Mouse (Mus musculus) hindbrain, embryonic 14.5 days (tissue): ENCODE measurements around the gene Rasgef1a. TPM values are rescaled to one million over a fixed set of nuclear protein-coding genes. Genes with fewer than 3 reads are reported as not detected.

ENCODE experiments used
- ATAC-seq: fragments of 200-750 bp; cut with Nextera tagmentation; 2 replicates; pipeline ENCODE4 v1.8.0; 2017; ENCODE audit warnings: moderate number of reproducible peaks, mild to moderate bottlenecking, moderate TSS enrichment, moderate library complexity; ENCODE audit not compliant: low FRiP score
- DNase-seq: peaks from one replicate; pipeline ENCODE4 v3.0.0-alpha.2; 2015; ENCODE audit warnings: low spot score
- H3K27ac ChIP-seq: fragments of 300-500 bp; sonication (generic); 2 replicates; pipeline ENCODE4 v1.5.1; 2014; ENCODE audit warnings: mild to moderate bottlenecking, moderate library complexity
- H3K27me3 ChIP-seq: fragments of 300-500 bp; sonication (generic); 2 replicates; pipeline ENCODE4 v1.6.1; 2014; ENCODE audit warnings: mild to moderate bottlenecking, low read length, mixed read lengths; ENCODE audit not compliant: control insufficient read depth, insufficient read depth
- H3K36me3 ChIP-seq: fragments of 300-500 bp; sonication (generic); replicated peaks from 2 replicates; pipeline ENCODE4 v1.6.1; 2014; ENCODE audit not compliant: control insufficient read depth, insufficient read depth
- H3K4me1 ChIP-seq: fragments of 300-500 bp; sonication (generic); replicated peaks from 2 replicates; pipeline ENCODE4 v1.6.1; 2014; ENCODE audit warnings: antibody characterized with exemption, low read length, mixed read lengths; ENCODE audit not compliant: control insufficient read depth, insufficient read depth
- H3K4me2 ChIP-seq: fragments of 300-500 bp; sonication (generic); replicated peaks from 2 replicates; pipeline ENCODE4 v1.6.1; 2014; ENCODE audit warnings: mild to moderate bottlenecking, moderate library complexity
- H3K4me3 ChIP-seq: fragments of 300-500 bp; sonication (generic); replicated peaks from 2 replicates; pipeline ENCODE4 v1.5.1; 2014; ENCODE audit warnings: mild to moderate bottlenecking, low read length
- H3K9ac ChIP-seq: fragments of 300-500 bp; sonication (generic); 2 replicates; pipeline ENCODE4 v1.6.1; 2014
- H3K9me3 ChIP-seq: fragments of 300-500 bp; sonication (generic); 2 replicates; pipeline ENCODE4 v1.6.1; 2016; ENCODE audit warnings: low read length; ENCODE audit not compliant: control insufficient read depth
- WGBS: fragments of 180-500 bp; shearing (Covaris S2); extraction: QIAGEN DNeasy Blood & Tissue Kit; methylation state at CpG from one replicate; pipeline ENCODE4 v1.1.7; 2014; 5-methylcytosine and 5-hydroxymethylcytosine counted together
- polyA plus RNA-seq: library from polyadenylated mRNA; unstranded; fragments of >200 nt; fragmentation: Nextera tagmentation; extraction: Ambion mirVana; gene quantifications from 2 replicates; pipeline ENCODE4 v1.2.1, GENCODE M21; 2014

Gene Rasgef1a
- polyA plus RNA-seq, 1 experiment from 2014 or later, result 1.5 TPM

GRCm38 (mm10) chr6:118084596-118084995 is 73.4 kb downstream of the Rasgef1a start:
- H3K4me2 ChIP-seq, result no peak overlapping the region
- WGBS, result 91% methylated on average over 8 of the region's 8 CpGs

GRCm38 (mm10) chr6:118087955-118088354 is 76.7 kb downstream of the Rasgef1a start:
- Histone ChIP-seq H3K27ac (no peak overlapping the region), H3K4me1 (no peaks in the 10 kb centered on the region), H3K9ac (no peak overlapping the region), H3K9me3 (no peaks in the 10 kb centered on the region), H3K36me3 (no peaks in the 10 kb centered on the region), H3K27me3 (no peaks in the 10 kb centered on the region), H3K4me3 (no peak overlapping the region), H3K4me2 (no peak overlapping the region)
- WGBS, result 54% methylated on average over 8 of the region's 8 CpGs
- no peak for ATAC-seq
- DNase-seq, result no peak

More at GRCm38 (mm10) chr6:118084596-118084995, 73.4 kb downstream of the Rasgef1a start:
- H3K9me3 ChIP-seq, result no peaks in the 10 kb centered on the region
- H3K9ac ChIP-seq, result no peak overlapping the region
- no peaks in the 10 kb centered on the region; the same call in 1 of the 2 replicates for H3K4me1 ChIP-seq
- ATAC-seq (no peak), DNase-seq (no peak)
- no peak overlapping the region for H3K4me3 ChIP-seq
- no peaks in the 10 kb centered on the region for H3K36me3 ChIP-seq
- no peak overlapping the region for H3K27ac ChIP-seq
- no peaks in the 10 kb centered on the region for H3K27me3 ChIP-seq

GRCm38 (mm10) chr6:118088750-118089440 is 77.7 kb downstream of the Rasgef1a start:
- no peaks in the 10 kb centered on the region for H3K27me3 ChIP-seq
- H3K4me2 ChIP-seq, result no peak overlapping the region
- H3K4me3 ChIP-seq, result no peak overlapping the region
- H3K9ac ChIP-seq, result no peak overlapping the region
- DNase-seq, result no peak
- ATAC-seq, result no peak
- no peaks in the 10 kb centered on the region for H3K9me3 ChIP-seq
- no peak overlapping the region for H3K27ac ChIP-seq
- WGBS, result 76% methylated on average over 17 of the region's 17 CpGs
- H3K4me1 ChIP-seq, result no peaks in the 10 kb centered on the region
- H3K36me3 ChIP-seq, result no peaks in the 10 kb centered on the region

GRCm38 (mm10) chr6:118090827-118091226 is 79.6 kb downstream of the Rasgef1a start:
- H3K4me2 ChIP-seq, result no peak overlapping the region
- H3K9ac ChIP-seq, result no peak overlapping the region
- H3K4me3 ChIP-seq, result no peak overlapping the region
- ATAC-seq (no peak), DNase-seq (no peak)
- no peaks in the 10 kb centered on the region for H3K4me1 ChIP-seq
- WGBS, result 77% methylated on average over 9 of the region's 9 CpGs
- H3K27me3 ChIP-seq, result no peaks in the 10 kb centered on the region
- H3K27ac ChIP-seq, result no peak overlapping the region
- no peaks in the 10 kb centered on the region for H3K9me3 ChIP-seq
- H3K36me3 ChIP-seq, result no peaks in the 10 kb centered on the region

GRCm38 (mm10) chr6:118097765-118098365 is 86.6 kb downstream of the Rasgef1a start:
- H3K9me3 ChIP-seq, result no peaks in the 10 kb centered on the region
- no peak for DNase-seq
- H3K27ac ChIP-seq, result no peak overlapping the region
- no peaks in the 10 kb centered on the region for H3K4me1 ChIP-seq
- H3K36me3 ChIP-seq, result no peaks in the 10 kb centered on the region
- H3K4me2 ChIP-seq, result no peak overlapping the region
- H3K9ac ChIP-seq, result no peak overlapping the region
- ATAC-seq, result no peak
- H3K4me3 ChIP-seq, result no peak overlapping the region
- WGBS, result 89% methylated on average over 8 of the region's 8 CpGs
- H3K27me3 ChIP-seq, result no peaks in the 10 kb centered on the region

GRCm38 (mm10) chr6:118099311-118099802 is 88.1 kb downstream of the Rasgef1a start:
- ATAC-seq (no peak; the same call in 1 of the 2 replicates), DNase-seq (peak; percentile 64)
- no peaks in the 10 kb centered on the region for H3K36me3 ChIP-seq

GRCm38 (mm10) chr6:118111810-118112209 is 100.6 kb downstream of the Rasgef1a start:
- Histone ChIP-seq H3K27ac (no peak overlapping the region), H3K27me3 (no peaks in the 10 kb centered on the region), H3K4me3 (no peak overlapping the region), H3K9ac (no peak overlapping the region), H3K4me1 (no peaks in the 10 kb centered on the region), H3K4me2 (no peak overlapping the region), H3K9me3 (no peaks in the 10 kb centered on the region), H3K36me3 (peaks cover 22% of the 10 kb centered on the region)
- DNase-seq, result no peak
- no peak for ATAC-seq
- 57% methylated on average over 1 of the region's 1 CpGs for WGBS

More at GRCm38 (mm10) chr6:118099311-118099802, 88.1 kb downstream of the Rasgef1a start:
- no peaks in the 10 kb centered on the region for H3K4me1 ChIP-seq
- 36% methylated on average over 2 of the region's 2 CpGs for WGBS
- no peak overlapping the region for H3K4me2 ChIP-seq
- no peak overlapping the region for H3K4me3 ChIP-seq
- no peak overlapping the region for H3K27ac ChIP-seq
- no peak overlapping the region for H3K9ac ChIP-seq
- H3K27me3 ChIP-seq, result no peaks in the 10 kb centered on the region
- no peaks in the 10 kb centered on the region for H3K9me3 ChIP-seq

- no peak for ATAC-seq
- WGBS, result 93% methylated on average over 1 of the region's 1 CpGs
- H3K4me2 ChIP-seq, result no peak overlapping the region
- no peaks in the 10 kb centered on the region for H3K4me1 ChIP-seq
- H3K36me3 ChIP-seq, result peaks cover 41% of the 10 kb centered on the region
- DNase-seq, result no peak
- H3K4me3 ChIP-seq, result no peak overlapping the region
- H3K27ac ChIP-seq, result no peak overlapping the region
- no peaks in the 10 kb centered on the region for H3K9me3 ChIP-seq
- no peak overlapping the region for H3K9ac ChIP-seq
- H3K27me3 ChIP-seq, result no peaks in the 10 kb centered on the region
Measured at GRCm38 (mm10) chr6:118122767-118123166, 111.5 kb downstream of the Rasgef1a start.

- H3K4me3 ChIP-seq, result no peak overlapping the region
- H3K4me1 ChIP-seq, result no peaks in the 10 kb centered on the region
- no peak overlapping the region for H3K27ac ChIP-seq
- peaks cover 31% of the 10 kb centered on the region for H3K36me3 ChIP-seq
- no peak overlapping the region for H3K9ac ChIP-seq
- ATAC-seq (no peak), DNase-seq (no peak)
- no peaks in the 10 kb centered on the region for H3K27me3 ChIP-seq
- H3K4me2 ChIP-seq, result no peak overlapping the region
- H3K9me3 ChIP-seq, result no peaks in the 10 kb centered on the region
Measured at GRCm38 (mm10) chr6:118126577-118126976, 115.3 kb downstream of the Rasgef1a start.
